Mouse (Mus musculus) erythroblast, embryonic 14.5 days (primary cell): ENCODE data around the gene Washc4. TPM values are rescaled to one million over a fixed set of nuclear protein-coding genes. Genes with fewer than 3 reads are reported as not detected.

Source experiments
- H3K27me3 ChIP-seq: 2 replicates; pipeline ENCODE4 v1.6.1; 2012; ENCODE audit warnings: inconsistent platforms; ENCODE audit not compliant: control insufficient read depth
- H3K36me3 ChIP-seq: 2 replicates; pipeline ENCODE4 v1.6.1; 2012; ENCODE audit warnings: mild to moderate bottlenecking, inconsistent platforms; ENCODE audit not compliant: control insufficient read depth
- H3K4me1 ChIP-seq: 2 replicates; pipeline ENCODE4 v1.6.1; 2012; ENCODE audit warnings: inconsistent platforms; ENCODE audit not compliant: control insufficient read depth
- H3K4me3 ChIP-seq: replicated peaks from 2 replicates; pipeline ENCODE3; 2012; ENCODE audit warnings: moderate library complexity, mild to moderate bottlenecking, inconsistent platforms
- H3K9me3 ChIP-seq: 2 replicates; pipeline ENCODE4 v1.6.1; 2012; ENCODE audit warnings: low read length, inconsistent platforms, mixed read lengths; ENCODE audit not compliant: control insufficient read depth
- GATA1 ChIP-seq: IDR thresholded peaks from 2 replicates; pipeline ENCODE4 v1.6.1; 2012; ENCODE audit warnings: low read length, inconsistent platforms, mixed read lengths
- TAL1 ChIP-seq: IDR thresholded peaks from 3 replicates; pipeline ENCODE4 v1.6.1; 2012; ENCODE audit warnings: low read length, inconsistent platforms, mixed read lengths
- polyA plus RNA-seq: library from polyadenylated mRNA; stranded (reverse); fragments of >175 nt; gene quantifications from 2 replicates; pipeline ENCODE4 v1.2.3, GENCODE M21; 2012

Gene Washc4
- polyA plus RNA-seq, 1 experiment: not detected

DNA sequence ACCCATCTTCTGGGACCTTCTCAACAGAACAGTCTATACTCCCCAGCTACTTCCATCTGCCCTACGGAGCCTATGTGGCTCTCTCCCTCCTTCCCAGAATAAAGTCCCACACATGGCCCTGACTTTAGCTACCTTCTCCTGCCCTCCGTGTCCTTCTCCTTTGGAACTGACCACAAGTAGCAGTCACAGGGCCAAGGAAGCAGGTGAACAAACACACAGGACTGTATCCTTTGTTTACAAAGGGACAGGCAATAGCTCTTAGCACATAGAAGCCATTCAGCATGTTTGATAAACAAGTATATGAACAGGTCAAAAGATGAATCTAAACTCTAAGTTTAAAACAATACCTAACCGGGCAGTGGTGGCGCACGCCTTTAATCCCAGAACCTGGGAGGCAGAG, 86.3 kb downstream of the Washc4 start:
- H3K4me3 ChIP-seq: no peak overlapping the region
- H3K36me3 ChIP-seq: peaks cover 6% of the 10 kb centered on the region; the same call in 1 of the 2 replicates
- TF ChIP-seq GATA1 (no peak), TAL1 (no peak)
- H3K9me3 ChIP-seq: no peaks in the 10 kb centered on the region
- no peaks in the 10 kb centered on the region for H3K4me1 ChIP-seq
- H3K27me3 ChIP-seq: no peaks in the 10 kb centered on the region

- Histone ChIP-seq H3K9me3 (no peaks in the 10 kb centered on the region), H3K4me1 (no peaks in the 10 kb centered on the region), H3K36me3 (peaks cover 6% of the 10 kb centered on the region; the same call in 1 of the 2 replicates), H3K4me3 (no peak overlapping the region), H3K27me3 (peaks cover under 1% of the 10 kb centered on the region; the same call in 1 of the 2 replicates)
- no peak for TF ChIP-seq GATA1
- no peak for TF ChIP-seq TAL1
Observed at GRCm38 (mm10) chr10:83630899-83631298, 87.3 kb downstream of the Washc4 start.

- no peaks in the 10 kb centered on the region for H3K4me1 ChIP-seq
- H3K4me3 ChIP-seq: no peak overlapping the region
- peaks cover 3% of the 10 kb centered on the region; the same call in 1 of the 2 replicates for H3K27me3 ChIP-seq
- H3K36me3 ChIP-seq: peaks cover 6% of the 10 kb centered on the region; the same call in 1 of the 2 replicates
- H3K9me3 ChIP-seq: no peaks in the 10 kb centered on the region
- TF ChIP-seq TAL1 (no peak), GATA1 (no peak)
Observed at GRCm38 (mm10) chr10:83631775-83632174, 88.2 kb downstream of the Washc4 start.

- Histone ChIP-seq H3K9me3 (no peaks in the 10 kb centered on the region), H3K36me3 (peaks cover 6% of the 10 kb centered on the region; the same call in 1 of the 2 replicates), H3K4me3 (no peak overlapping the region), H3K4me1 (no peaks in the 10 kb centered on the region), H3K27me3 (peaks cover 3% of the 10 kb centered on the region; the same call in 1 of the 2 replicates)
- TF ChIP-seq GATA1 (no peak), TAL1 (no peak)
Observed at GRCm38 (mm10) chr10:83632806-83633374, 89.3 kb downstream of the Washc4 start.

DNA sequence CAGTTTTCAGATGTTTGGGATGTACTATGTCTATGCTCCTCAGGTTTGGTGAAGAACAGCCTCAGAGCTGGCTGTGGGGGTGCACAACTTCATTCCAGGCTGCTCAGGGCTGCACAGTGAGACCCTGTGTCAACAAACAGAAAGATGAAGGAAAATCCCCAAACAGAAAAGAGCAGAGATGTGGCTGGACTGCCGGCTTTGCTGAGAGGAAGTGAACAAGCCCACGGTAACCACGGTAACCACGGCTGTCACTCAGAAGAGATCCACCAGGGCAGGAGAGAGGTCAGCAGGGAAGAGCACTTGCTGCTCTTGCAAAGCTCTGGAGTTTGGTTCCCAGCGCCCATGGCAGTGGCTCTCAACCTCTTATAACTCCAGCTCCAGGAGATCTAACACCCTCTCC, 90.9 kb downstream of the Washc4 start:
- no peaks in the 10 kb centered on the region for H3K9me3 ChIP-seq
- TF ChIP-seq TAL1 (no peak), GATA1 (no peak)
- peaks cover 3% of the 10 kb centered on the region; the same call in 1 of the 2 replicates for H3K27me3 ChIP-seq
- H3K4me3 ChIP-seq: no peak overlapping the region
- no peaks in the 10 kb centered on the region for H3K4me1 ChIP-seq
- peaks cover 6% of the 10 kb centered on the region; the same call in 1 of the 2 replicates for H3K36me3 ChIP-seq

- Histone ChIP-seq H3K4me3 (no peak overlapping the region), H3K27me3 (peaks cover 3% of the 10 kb centered on the region; the same call in 1 of the 2 replicates), H3K9me3 (no peaks in the 10 kb centered on the region), H3K4me1 (no peaks in the 10 kb centered on the region), H3K36me3 (peaks cover 6% of the 10 kb centered on the region; the same call in 1 of the 2 replicates)
- TF ChIP-seq TAL1: no peak
- no peak for TF ChIP-seq GATA1
Observed at GRCm38 (mm10) chr10:83636191-83636590, 92.6 kb downstream of the Washc4 start.

DNA sequence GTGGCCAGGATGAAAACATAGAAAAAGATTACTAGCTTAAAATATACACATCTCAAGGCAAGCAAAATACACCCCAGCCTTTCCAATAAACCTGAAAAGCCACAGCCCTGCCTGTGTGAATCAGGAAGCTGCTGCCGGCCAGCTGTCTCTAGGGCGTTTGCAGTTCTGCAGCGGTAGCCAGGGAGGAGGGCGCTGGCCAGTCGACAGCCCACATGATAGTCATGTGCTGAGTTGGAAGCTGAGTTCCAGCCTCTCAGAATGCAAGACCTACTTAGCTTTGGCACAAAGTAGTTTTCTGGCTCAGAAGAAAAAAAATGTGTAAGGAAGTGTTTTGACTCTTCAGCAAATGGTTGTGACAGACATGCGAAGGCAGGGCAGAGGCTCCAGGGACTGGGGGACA, 93.7 kb downstream of the Washc4 start:
- peaks cover under 1% of the 10 kb centered on the region; the same call in 1 of the 2 replicates for H3K36me3 ChIP-seq
- peaks cover 8% of the 10 kb centered on the region for H3K27me3 ChIP-seq
- no peak for TF ChIP-seq TAL1
- TF ChIP-seq GATA1: no peak
- H3K9me3 ChIP-seq: no peaks in the 10 kb centered on the region
- no peak overlapping the region for H3K4me3 ChIP-seq
- H3K4me1 ChIP-seq: no peaks in the 10 kb centered on the region

GRCm38 (mm10) chr10:83639881-83640386, 96.4 kb downstream of the Washc4 start:
- Histone ChIP-seq H3K4me1 (peaks cover 17% of the 10 kb centered on the region), H3K4me3 (no peak overlapping the region), H3K9me3 (no peaks in the 10 kb centered on the region), H3K36me3 (no peaks in the 10 kb centered on the region), H3K27me3 (peaks cover 16% of the 10 kb centered on the region)
- TF ChIP-seq TAL1 (no peak), GATA1 (no peak)

DNA sequence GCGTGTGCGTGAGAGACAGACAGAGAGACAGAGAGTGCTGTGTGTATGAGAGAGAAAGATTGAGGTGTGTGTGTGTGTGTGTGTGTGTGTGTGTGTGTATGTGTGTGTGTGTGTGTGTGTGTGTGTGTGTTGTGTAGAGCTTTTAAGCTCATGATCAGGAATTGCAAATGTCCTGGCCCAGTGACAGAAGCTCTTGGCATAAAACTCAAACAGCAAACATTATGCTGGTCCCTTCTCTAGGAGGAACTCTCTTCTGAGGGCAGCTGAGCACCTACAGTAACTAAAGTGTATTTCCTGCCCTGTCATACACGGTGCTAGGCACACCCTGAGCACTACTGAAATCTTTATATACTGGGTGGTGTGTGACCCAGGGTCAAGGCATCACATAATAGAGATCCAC, 98.1 kb downstream of the Washc4 start:
- Histone ChIP-seq H3K9me3 (no peaks in the 10 kb centered on the region), H3K36me3 (no peaks in the 10 kb centered on the region), H3K4me3 (no peak overlapping the region), H3K4me1 (peaks cover 34% of the 10 kb centered on the region), H3K27me3 (peaks cover 20% of the 10 kb centered on the region)
- TF ChIP-seq TAL1 (no peak), GATA1 (no peak)
